In the genomic region with DNA sequence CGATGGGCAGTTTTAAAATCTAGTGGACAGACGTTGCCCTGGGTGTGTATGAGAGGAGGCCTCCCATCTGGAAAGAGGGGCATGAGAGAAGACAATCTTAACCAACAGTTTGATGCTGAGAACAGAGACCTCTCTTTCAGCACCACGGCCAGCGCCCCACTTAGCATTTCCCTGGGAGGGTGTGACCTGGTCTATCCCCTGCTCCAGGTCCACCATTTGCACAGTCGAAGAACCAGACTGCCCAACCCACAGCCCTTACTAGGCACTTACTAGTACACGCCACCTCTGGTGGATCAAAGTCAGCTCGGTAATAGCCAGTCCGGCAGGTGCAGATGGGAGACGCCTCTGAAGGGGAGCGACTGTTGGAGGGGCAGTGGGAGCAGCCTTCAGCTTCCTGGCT, we compare ENCODE assay signal across 9 mouse cellular contexts.
A peak's percentile ranks its signal among the peaks of the same experiment; 100 is the strongest.
DNase-seq lines count a peak whose midpoint lies in the region; ATAC-seq lines count a peak whose summit lies in the region.
"Had no signal": no experiment of that assay in that cellular context is flagged by ENCODE, and none has a peak within 500 bp of the region (broad histone marks: within the 10 kb centered on the region; RNA-seq: fewer than 3 reads in every experiment).

No protein-coding gene starts in this region.

- no peak overlapping the region for H3K27ac ChIP-seq in hindbrain, embryonic 10.5 days
- no peak overlapping the region for H3K27ac ChIP-seq in hindbrain, embryonic 12.5 days
- H3K27ac ChIP-seq in embryonic facial prominence, embryonic 14.5 days (replicated peaks; ENCODE audit: low read depth, low read length): no peak overlapping the region
- H3K27ac ChIP-seq in intestine, embryonic 16.5 days (ENCODE audit: low read length): no peak overlapping the region

- no peak for ATAC-seq in hindbrain, embryonic 12.5 days (ENCODE audit: low FRiP score)
- no peak for ATAC-seq in embryonic facial prominence, embryonic 14.5 days (ENCODE audit: low read depth)
- no peak for ATAC-seq in intestine, embryonic 16.5 days

- DNase-seq in hindbrain, embryonic 10.5 days (ENCODE audit: low spot score): peak; percentile 66
- DNase-seq in thymus, postnatal 4 days: peak; percentile 37
- no peak for DNase-seq in thymus, adult 18-20 months
- peak; percentile 51 for DNase-seq in embryonic facial prominence, embryonic 14.5 days (ENCODE audit: low spot score)
- DNase-seq in yolk sac, embryonic 10.5 days (ENCODE audit: low spot score): peak; percentile 42
- DNase-seq in heart, postnatal 36 days: no peak

- intact Hi-C loops in heart, postnatal 36 days (cut with DNase I): no loop called here

- H3K27me3 ChIP-seq in hindbrain, embryonic 10.5 days (ENCODE audit: insufficient read depth, poor library complexity, severe bottlenecking): no peaks in the 10 kb centered on the region
- no peaks in the 10 kb centered on the region for H3K27me3 ChIP-seq in hindbrain, embryonic 12.5 days
- no peaks in the 10 kb centered on the region for H3K27me3 ChIP-seq in embryonic facial prominence, embryonic 14.5 days (replicated peaks; ENCODE audit: control insufficient read depth, insufficient read depth, low read length)
- H3K27me3 ChIP-seq in intestine, embryonic 16.5 days (replicated peaks; ENCODE audit: control insufficient read depth, insufficient read depth, low read length): no peaks in the 10 kb centered on the region

- 67% methylated on average over 10 of the region's 10 CpGs for WGBS in hindbrain, embryonic 10.5 days
- WGBS in hindbrain, embryonic 12.5 days: 78% methylated on average over 10 of the region's 10 CpGs
- 69% methylated on average over 10 of the region's 10 CpGs for whole genome bisulfite sequencing in embryonic facial prominence, embryonic 14.5 days
- 67% methylated on average over 10 of the region's 10 CpGs for WGBS in intestine, embryonic 16.5 days

- H3K9me3 ChIP-seq in hindbrain, embryonic 10.5 days: no peaks in the 10 kb centered on the region
- no peaks in the 10 kb centered on the region for H3K9me3 ChIP-seq in hindbrain, embryonic 12.5 days (replicated peaks)
- no peaks in the 10 kb centered on the region for H3K9me3 ChIP-seq in embryonic facial prominence, embryonic 14.5 days (ENCODE audit: control insufficient read depth, low read length)
- no peaks in the 10 kb centered on the region for H3K9me3 ChIP-seq in intestine, embryonic 16.5 days (ENCODE audit: control insufficient read depth, low read length)

- H3K4me1 ChIP-seq in hindbrain, embryonic 10.5 days (replicated peaks): peaks cover 21% of the 10 kb centered on the region
- H3K4me1 ChIP-seq in hindbrain, embryonic 12.5 days: peaks cover 15% of the 10 kb centered on the region
- no peaks in the 10 kb centered on the region for H3K4me1 ChIP-seq in embryonic facial prominence, embryonic 14.5 days (ENCODE audit: control insufficient read depth, insufficient read depth, low read length)
- H3K4me1 ChIP-seq in intestine, embryonic 16.5 days (ENCODE audit: control insufficient read depth, insufficient read depth, low read length): no peaks in the 10 kb centered on the region

- no peaks in the 10 kb centered on the region for H3K36me3 ChIP-seq in hindbrain, embryonic 10.5 days
- no peaks in the 10 kb centered on the region for H3K36me3 ChIP-seq in hindbrain, embryonic 12.5 days
- no peaks in the 10 kb centered on the region for H3K36me3 ChIP-seq in embryonic facial prominence, embryonic 14.5 days (ENCODE audit: control insufficient read depth, insufficient read depth, low read length)
- no peaks in the 10 kb centered on the region for H3K36me3 ChIP-seq in intestine, embryonic 16.5 days (ENCODE audit: control insufficient read depth, insufficient read depth, low read length)
- H3K36me3 ChIP-seq: G1E had no signal

- H3K4me2 ChIP-seq in hindbrain, embryonic 12.5 days (replicated peaks): no peak overlapping the region
- H3K4me2 ChIP-seq in embryonic facial prominence, embryonic 14.5 days (ENCODE audit: low read depth, low read length): no peak overlapping the region
- no peak overlapping the region for H3K4me2 ChIP-seq in intestine, embryonic 16.5 days (ENCODE audit: low read depth, low read length)

- no peak overlapping the region for H3K9ac ChIP-seq in hindbrain, embryonic 12.5 days
- H3K9ac ChIP-seq in embryonic facial prominence, embryonic 14.5 days (ENCODE audit: low read depth, low read length): no peak overlapping the region
- no peak overlapping the region for H3K9ac ChIP-seq in intestine, embryonic 16.5 days (ENCODE audit: low read depth, low read length)

- H3K4me3 ChIP-seq in hindbrain, embryonic 10.5 days: no peak overlapping the region
- no peak overlapping the region for H3K4me3 ChIP-seq in hindbrain, embryonic 12.5 days
- no peak overlapping the region for H3K4me3 ChIP-seq in embryonic facial prominence, embryonic 14.5 days (ENCODE audit: low read depth, low read length)
- H3K4me3 ChIP-seq in intestine, embryonic 16.5 days (ENCODE audit: low read length): no peak overlapping the region

Comparison
In these comparisons a context has a peak if more than half of its experiments do, and no peak if none do; other contexts are left out.
1. DNase-seq: peak in hindbrain, embryonic 10.5 days (single experiment), thymus, postnatal 4 days (single experiment), embryonic facial prominence, embryonic 14.5 days (single experiment) and yolk sac, embryonic 10.5 days (single experiment); none in thymus, adult 18-20 months (0 of 2) and heart, postnatal 36 days (0 of 2).